Mouse (Mus musculus) cerebellum, adult 8-10 months (tissue): ENCODE data around the gene Hscb.

ENCODE experiments used
- DNase-seq: peaks from one replicate; pipeline ENCODE4 v3.0.0; 2022

Hscb gene

GRCm38 (mm10) chr5:110831036-110831720 is 8.4 kb downstream of the Hscb start:
- DNase-seq, result no peak

GRCm38 (mm10) chr5:110827576-110827975 is 12.0 kb downstream of the Hscb start:
- no peak for DNase-seq

- no peak for DNase-seq
These were observed 12.6 kb downstream of the Hscb start for GRCm38 (mm10) chr5:110826781-110827495.

- DNase-seq, result no peak
These were observed 15.2 kb downstream of the Hscb start for GRCm38 (mm10) chr5:110824421-110824820.

- DNase-seq, result peak; percentile 100
These were observed 29.8 kb downstream of the Hscb start, which contains the start of gene Ulk1 for GRCm38 (mm10) chr5:110809667-110810325. Gene Ulk1 (minus strand): TSS chr5:110810097.

GRCm38 (mm10) chr5:110808821-110809666 is 30.5 kb downstream of the Hscb start:
- DNase-seq, result peak; percentile 49

DNA sequence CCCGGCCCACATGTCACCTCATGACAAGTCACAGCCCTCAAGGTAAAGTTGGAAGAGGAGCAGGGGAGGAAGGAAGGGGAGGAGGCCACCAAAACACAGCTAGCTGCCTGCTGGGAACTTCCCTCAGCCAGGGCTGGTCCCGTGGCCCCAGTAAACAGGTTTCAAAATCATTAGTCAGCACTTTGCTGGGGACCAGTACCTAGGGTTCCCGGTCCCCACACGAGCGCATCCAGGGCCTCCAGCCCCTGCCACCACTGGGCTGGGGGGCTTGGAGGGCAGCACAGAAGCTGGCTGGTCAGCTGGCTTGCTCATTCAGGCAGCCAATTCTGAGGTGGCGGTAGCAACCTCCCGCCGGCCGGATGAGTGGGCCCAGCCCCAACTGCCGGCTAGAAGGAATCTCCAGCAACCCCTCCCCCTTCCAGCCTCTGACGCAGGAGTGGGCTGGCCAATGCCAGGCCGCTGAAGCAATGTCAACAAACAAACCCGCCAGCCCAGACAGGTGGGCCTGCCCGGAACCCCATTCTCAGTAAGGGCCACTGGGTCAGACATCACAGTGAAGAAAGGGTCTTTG is 31.4 kb downstream of the Hscb start:
- peak; percentile 86 for DNase-seq

GRCm38 (mm10) chr5:110807453-110807852 is 32.1 kb downstream of the Hscb start:
- no peak for DNase-seq

DNA sequence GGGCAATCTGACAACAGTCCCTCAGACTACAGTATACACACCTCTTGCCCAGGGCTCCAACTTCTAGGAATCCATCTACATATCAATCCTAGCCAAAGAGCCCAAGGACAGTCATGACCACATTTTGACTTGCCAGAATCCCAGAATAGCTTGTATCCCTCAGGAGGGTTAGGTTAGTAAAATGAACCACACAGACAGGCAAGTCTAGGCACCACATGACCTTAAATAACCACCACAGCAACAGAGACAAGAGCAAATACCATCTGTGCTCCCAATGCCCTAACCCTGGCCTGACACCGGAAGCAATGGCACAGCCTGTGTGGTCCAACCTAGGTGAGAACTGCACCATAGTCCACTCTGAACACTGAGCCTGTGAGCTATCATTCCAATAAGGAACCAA is 32.9 kb downstream of the Hscb start:
- DNase-seq, result peak; percentile 15

GRCm38 (mm10) chr5:110806154-110806553 is 33.4 kb downstream of the Hscb start:
- DNase-seq, result no peak

- DNase-seq, result peak; percentile 23
These were observed 35.4 kb downstream of the Hscb start for GRCm38 (mm10) chr5:110804012-110804743.

DNA sequence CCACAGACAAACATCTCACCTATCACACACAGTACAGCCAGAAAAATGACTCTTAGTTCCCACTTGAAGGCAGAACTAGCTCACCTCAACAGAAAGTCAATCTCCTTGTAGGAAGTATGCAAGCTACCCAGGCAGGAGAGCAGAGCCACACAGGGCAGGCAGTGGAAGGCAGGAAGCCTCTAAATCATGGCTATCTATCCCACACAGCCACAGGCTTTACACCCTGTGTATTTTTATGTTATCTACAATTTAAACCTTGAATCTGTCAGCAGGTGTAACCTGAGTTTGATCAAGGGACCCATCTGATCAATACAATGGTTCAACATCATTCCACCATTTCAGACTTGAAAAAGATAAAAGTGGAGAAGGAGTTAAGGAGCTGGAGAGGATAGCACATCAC is 36.8 kb downstream of the Hscb start:
- DNase-seq, result no peak

DNA sequence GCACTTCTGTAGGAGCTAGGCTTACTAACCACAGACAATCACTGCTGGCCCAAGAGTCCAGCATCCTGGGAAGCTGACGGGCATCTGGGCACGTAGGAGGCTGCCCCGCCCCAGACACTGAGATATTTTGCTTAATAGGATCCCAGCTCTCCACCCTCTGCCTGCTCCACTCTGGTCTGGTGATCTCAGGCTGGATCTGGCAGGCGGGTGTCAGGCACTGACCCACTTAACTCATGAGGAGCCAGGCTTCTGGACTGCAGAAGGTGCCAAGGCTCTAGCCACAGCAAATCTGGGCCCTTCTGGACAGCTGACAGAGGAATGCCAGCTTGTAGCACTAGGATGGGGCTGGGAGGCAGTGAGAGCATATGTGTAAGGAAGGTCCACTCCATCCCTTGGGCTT is 37.4 kb downstream of the Hscb start:
- DNase-seq, result peak; percentile 85

- DNase-seq, result peak; percentile 41
These were observed 38.4 kb downstream of the Hscb start for GRCm38 (mm10) chr5:110801036-110801624.

- DNase-seq, result no peak
These were observed 41.9 kb downstream of the Hscb start for GRCm38 (mm10) chr5:110797696-110798095.

- DNase-seq, result no peak
These were observed 45.2 kb downstream of the Hscb start for GRCm38 (mm10) chr5:110794363-110794762.

DNA sequence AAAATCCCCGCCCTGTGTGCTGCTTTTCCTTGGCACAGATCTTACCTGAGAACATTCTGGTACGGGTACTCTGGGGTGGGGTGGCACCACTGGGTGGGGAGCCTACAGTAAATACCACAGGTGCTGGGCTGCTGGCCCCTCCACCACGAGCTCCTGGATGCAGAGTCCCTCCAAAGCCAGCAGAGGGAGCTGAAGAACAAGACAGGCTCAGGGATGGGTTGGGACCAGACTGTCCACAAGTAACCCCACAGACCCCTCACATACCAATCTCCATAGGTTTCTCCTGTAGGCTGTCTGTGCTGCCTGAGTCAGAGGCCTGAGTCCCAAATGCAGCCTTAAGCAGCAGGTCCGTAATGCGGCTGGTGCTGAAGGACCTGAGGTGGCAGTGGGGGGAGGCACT is 50.9 kb downstream of the Hscb start:
- peak; percentile 55 for DNase-seq

DNA sequence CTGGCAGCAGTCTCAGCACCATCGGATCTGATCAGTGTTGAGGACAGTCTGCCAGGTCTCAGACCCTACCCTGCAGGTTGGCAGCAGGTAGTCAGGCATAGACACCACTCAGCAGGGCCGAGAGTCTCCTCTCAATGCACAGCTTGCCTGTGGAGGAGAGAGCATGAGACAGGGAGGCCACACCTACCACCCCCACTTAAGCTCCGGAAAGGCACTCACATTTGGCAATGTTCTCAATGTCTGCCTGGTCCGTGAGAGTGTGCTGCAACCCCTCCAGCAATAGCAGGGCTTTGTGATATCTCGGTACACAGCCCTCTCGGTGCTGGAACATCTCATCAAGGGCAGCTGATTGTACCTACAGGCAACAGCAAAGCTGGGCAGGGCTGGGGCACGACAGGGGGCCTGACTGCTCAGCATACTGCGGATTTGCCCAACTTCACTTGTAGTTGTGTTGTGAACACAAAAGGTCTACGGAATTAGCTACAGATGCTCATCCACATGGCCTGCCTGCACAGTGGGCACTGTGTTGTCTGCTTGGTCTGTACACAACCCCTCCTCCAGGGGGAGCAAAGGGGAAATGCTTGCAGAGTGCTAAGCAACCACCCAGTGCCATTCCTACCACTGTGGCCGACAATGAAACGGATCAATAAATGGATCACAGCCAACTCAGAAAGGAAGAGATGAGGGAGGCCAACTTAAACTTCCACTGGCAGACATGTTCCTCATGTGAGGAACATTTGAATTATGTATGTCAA is 53.3 kb downstream of the Hscb start:
- no peak for DNase-seq

GRCm38 (mm10) chr5:110783150-110783549 is 56.4 kb downstream of the Hscb start:
- DNase-seq, result no peak

DNA sequence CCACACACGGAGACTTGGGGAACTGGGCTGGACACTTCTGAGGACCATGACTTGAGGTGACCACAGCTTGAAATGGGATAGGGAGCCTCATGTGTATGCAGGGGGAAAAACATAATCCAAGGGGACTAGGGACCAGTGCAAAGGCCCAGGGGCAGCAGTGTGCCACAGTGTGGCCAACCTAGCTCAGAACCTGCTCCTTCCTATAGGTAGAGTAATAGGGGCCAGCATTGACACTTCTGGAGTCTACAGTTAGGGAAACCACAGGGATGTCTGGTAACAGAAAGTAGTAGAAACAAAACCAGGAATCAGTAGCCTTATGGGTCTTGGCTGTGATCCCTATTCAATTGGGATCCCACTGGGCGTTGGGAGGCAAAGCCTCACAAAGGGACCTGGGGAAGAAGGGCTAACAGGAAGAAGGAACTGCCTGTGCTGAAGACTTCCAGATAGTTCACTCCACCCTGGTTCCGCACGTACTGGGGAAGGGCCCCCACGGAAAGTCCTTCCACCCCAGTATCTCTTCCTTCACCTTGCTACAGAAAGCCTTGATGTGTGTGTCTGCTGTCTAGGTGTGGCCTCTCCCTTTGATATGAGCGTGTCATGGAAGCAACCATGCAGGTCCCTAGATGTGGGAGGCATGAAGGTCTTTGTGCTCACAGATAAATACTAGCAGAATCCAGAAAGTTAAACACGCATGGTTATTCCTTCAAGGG is 57.9 kb downstream of the Hscb start:
- no peak for DNase-seq
